Mouse (Mus musculus): ENCODE measurements around the gene Fbxo34. TPM values are rescaled to one million over a fixed set of nuclear protein-coding genes. Genes with fewer than 3 reads are reported as not detected.
A peak's percentile ranks its signal among the peaks of the same experiment; 100 is the strongest.

Gene Fbxo34
- total and polyA plus RNA-seq, 3 experiments = 14.8 to 29.5 TPM; not detected in 1

DNA sequence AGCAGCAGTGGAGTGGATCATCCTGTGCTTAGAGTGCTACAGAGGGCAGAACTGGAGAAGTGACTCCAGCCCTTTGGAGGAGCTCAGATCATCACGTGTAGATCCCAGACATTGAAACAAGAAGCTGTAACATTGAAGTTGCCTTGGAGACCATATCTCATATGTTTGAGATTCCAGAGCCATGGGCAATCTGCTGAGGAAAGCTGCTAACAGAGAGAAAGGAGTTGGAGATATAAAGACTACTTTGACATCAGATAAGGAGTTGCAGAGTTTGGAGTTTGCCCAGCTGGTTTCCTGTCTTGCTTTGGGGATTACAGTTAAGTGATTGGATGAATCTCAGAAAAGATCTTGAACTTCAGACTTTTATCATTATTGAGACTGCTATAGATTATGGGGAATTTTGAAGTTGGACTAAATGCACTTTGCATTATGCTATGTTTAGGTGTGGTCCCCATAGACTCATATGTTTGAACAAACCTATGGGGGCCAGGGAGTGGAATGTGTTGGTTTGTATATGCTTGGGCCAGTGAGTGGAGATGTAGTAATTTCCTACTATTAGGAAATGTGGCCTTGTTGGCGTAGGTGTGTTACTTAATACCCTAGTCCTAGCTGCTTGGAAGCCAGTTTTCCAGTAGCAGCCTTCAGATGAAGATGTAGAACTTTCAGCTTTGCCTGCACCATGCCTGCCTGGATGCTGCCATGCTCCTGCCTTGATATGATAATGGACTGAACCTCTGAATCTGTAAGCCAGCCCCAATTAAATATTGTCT, 43.6 kb downstream of the Fbxo34 start:
- Histone ChIP-seq H3K4me1 (ENCODE audit: control insufficient read depth in 1 of 2, insufficient read depth in 2 of 2, low read length in 2 of 2) (peaks cover 0 to 7% of the 10 kb centered on the region in 2 experiments; a peak in 2 of 4 replicates), H3K9me3 (replicated peaks; ENCODE audit: insufficient read depth, low read length) (no peaks in the 10 kb centered on the region), H3K4me3 (ENCODE audit: control insufficient read depth in 1 of 2, insufficient read depth in 1 of 2, low read depth in 2 of 2, low read length in 2 of 2) (no peak overlapping the region), H3K9ac (ENCODE audit: control insufficient read depth, low read depth, low read length, poor library complexity, severe bottlenecking) (no peak overlapping the region), H3K27me3 (ENCODE audit: control insufficient read depth in 1 of 2, insufficient read depth in 2 of 2, low read length in 2 of 2) (no peaks in the 10 kb centered on the region), H3K79me2 (ENCODE audit: control insufficient read depth, insufficient read depth, low read length, poor library complexity) (peaks cover 1% of the 10 kb centered on the region; the same call in 1 of the 2 replicates), H3K36me3 (ENCODE audit: control insufficient read depth in 1 of 2, insufficient read depth in 2 of 2, low read length in 2 of 2) (peaks cover 0 to 2% of the 10 kb centered on the region in 2 experiments; a peak in 3 of 4 replicates), H3K27ac (ENCODE audit: control insufficient read depth, low read depth, low read length) (no peak overlapping the region)
- DNase-seq (ENCODE audit: low read depth, low spot score) = no peak
- TF ChIP-seq RCOR1 (IDR thresholded peaks at IDR 0.05; ENCODE audit: low read depth, low read length) (peak; percentile 62; the same call in 1 of the 2 replicates), MEF2A (IDR thresholded peaks at IDR 0.05; ENCODE audit: extremely low read depth, insufficient replicate concordance, low read depth, low read length, poor library complexity, severe bottlenecking) (no peak), POLR2AphosphoS5 (IDR thresholded peaks at IDR 0.05; ENCODE audit: borderline replicate concordance, low read depth, low read length) (no peak)

DNA sequence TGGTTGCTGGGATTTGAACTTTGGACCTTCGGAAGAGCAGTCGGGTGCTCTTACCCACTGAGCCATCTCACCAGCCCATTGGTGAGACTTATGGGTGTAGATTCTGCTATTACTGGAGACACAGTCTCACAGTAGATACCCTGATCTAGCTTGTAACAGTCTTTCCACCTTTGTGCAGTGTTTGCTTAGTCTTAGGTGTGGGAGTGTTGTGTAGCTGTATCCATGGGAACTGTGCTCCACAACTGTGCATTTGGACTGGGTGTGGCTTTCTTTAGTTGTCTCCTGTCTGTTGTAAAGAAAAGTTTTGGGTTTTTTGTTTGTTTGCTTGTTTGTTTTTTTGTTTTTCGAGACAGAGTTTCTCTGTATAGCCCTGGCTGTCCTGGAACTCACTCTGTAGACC, 45.7 kb downstream of the Fbxo34 start:
- TF ChIP-seq JUND (IDR thresholded peaks at IDR 0.05; ENCODE audit: low read depth, low read length) = no peak
- TF ChIP-seq E2F4 (IDR thresholded peaks at IDR 0.05; ENCODE audit: borderline replicate concordance, low read depth, low read length) = no peak
- no peak for TF ChIP-seq POLR2AphosphoS5 (IDR thresholded peaks at IDR 0.05; ENCODE audit: borderline replicate concordance, low read depth, low read length)
- TF ChIP-seq ZNF384 (IDR thresholded peaks at IDR 0.05; ENCODE audit: low read depth, low read length) = no peak
- TF ChIP-seq POLR2AphosphoS2 (IDR thresholded peaks at IDR 0.05; ENCODE audit: low read length) = no peak
- TF ChIP-seq ELF1 (IDR thresholded peaks at IDR 0.05; ENCODE audit: low read depth, low read length) = no peak
- no peak for TF ChIP-seq MAFK (IDR thresholded peaks at IDR 0.05; ENCODE audit: borderline replicate concordance, low read depth, low read length)
- TF ChIP-seq POLR2A (IDR thresholded peaks at IDR 0.05; ENCODE audit: control insufficient read depth in 1 of 2, insufficient read depth in 1 of 2, low read depth in 1 of 2, low read length in 2 of 2, poor library complexity in 1 of 2) = no peak
- no peak for TF ChIP-seq EP300 (IDR thresholded peaks at IDR 0.05; ENCODE audit: low read depth in 1 of 2, low read length in 2 of 2)
- no peak for TF ChIP-seq MEF2A (IDR thresholded peaks at IDR 0.05; ENCODE audit: extremely low read depth, insufficient replicate concordance, low read depth, low read length, poor library complexity, severe bottlenecking)
- H3K36me3 ChIP-seq (ENCODE audit: control insufficient read depth in 1 of 2, insufficient read depth in 2 of 2, low read length in 2 of 2) = peaks cover 0 to 2% of the 10 kb centered on the region in 2 experiments; a peak in 3 of 4 replicates
- H3K27me3 ChIP-seq (ENCODE audit: control insufficient read depth in 1 of 2, insufficient read depth in 2 of 2, low read length in 2 of 2) = no peaks in the 10 kb centered on the region
- H3K79me2 ChIP-seq (ENCODE audit: control insufficient read depth, insufficient read depth, low read length, poor library complexity) = peaks cover 1% of the 10 kb centered on the region; the same call in 1 of the 2 replicates
- no peak overlapping the region for H3K27ac ChIP-seq (ENCODE audit: control insufficient read depth, low read depth, low read length)
- H3K9ac ChIP-seq (ENCODE audit: control insufficient read depth, low read depth, low read length, poor library complexity, severe bottlenecking) = no peak overlapping the region
- H3K9me3 ChIP-seq (replicated peaks; ENCODE audit: insufficient read depth, low read length) = no peaks in the 10 kb centered on the region
- no peak overlapping the region for H3K4me3 ChIP-seq (ENCODE audit: control insufficient read depth in 1 of 2, insufficient read depth in 1 of 2, low read depth in 2 of 2, low read length in 2 of 2)
- DNase-seq (ENCODE audit: low read depth, low spot score) = no peak
- H3K4me1 ChIP-seq (ENCODE audit: control insufficient read depth in 1 of 2, insufficient read depth in 2 of 2, low read length in 2 of 2) = peaks cover 0 to 8% of the 10 kb centered on the region in 2 experiments; a peak in 2 of 4 replicates

DNA sequence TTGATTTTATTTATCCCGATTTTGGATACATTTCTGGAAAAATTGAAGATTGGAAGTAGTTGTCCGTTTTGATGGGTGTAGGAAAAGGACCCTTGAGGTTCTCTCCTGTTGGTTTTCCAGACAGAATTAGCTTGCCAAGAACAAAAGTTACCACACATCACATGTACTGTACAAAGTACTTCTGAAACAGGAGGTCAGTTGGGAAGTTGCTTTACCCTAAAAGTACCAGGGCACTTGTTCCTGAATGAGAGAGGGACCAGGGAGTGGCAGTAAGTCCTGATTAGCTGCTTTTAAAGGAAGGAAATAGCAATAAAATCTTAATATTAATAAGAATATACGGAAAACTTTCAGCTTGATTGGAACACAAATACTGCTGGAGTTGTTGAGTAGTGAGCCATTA, 46.9 kb downstream of the Fbxo34 start:
- peaks cover 0 to 2% of the 10 kb centered on the region in 2 experiments; a peak in 3 of 4 replicates for H3K36me3 ChIP-seq (ENCODE audit: control insufficient read depth in 1 of 2, insufficient read depth in 2 of 2, low read length in 2 of 2)
- H3K4me1 ChIP-seq (ENCODE audit: control insufficient read depth in 1 of 2, insufficient read depth in 2 of 2, low read length in 2 of 2) = peaks cover 0 to 8% of the 10 kb centered on the region in 2 experiments; a peak in 2 of 4 replicates
- H3K79me2 ChIP-seq (ENCODE audit: control insufficient read depth, insufficient read depth, low read length, poor library complexity) = peaks cover 1% of the 10 kb centered on the region; the same call in 1 of the 2 replicates
- H3K9me3 ChIP-seq (replicated peaks; ENCODE audit: insufficient read depth, low read length) = no peaks in the 10 kb centered on the region
- H3K27ac ChIP-seq (ENCODE audit: control insufficient read depth, low read depth, low read length) = no peak overlapping the region
- no peaks in the 10 kb centered on the region for H3K27me3 ChIP-seq (ENCODE audit: control insufficient read depth in 1 of 2, insufficient read depth in 2 of 2, low read length in 2 of 2)
- no peak for DNase-seq (ENCODE audit: low read depth, low spot score)
- H3K9ac ChIP-seq (ENCODE audit: control insufficient read depth, low read depth, low read length, poor library complexity, severe bottlenecking) = no peak overlapping the region
- no peak overlapping the region for H3K4me3 ChIP-seq (ENCODE audit: control insufficient read depth in 1 of 2, insufficient read depth in 1 of 2, low read depth in 2 of 2, low read length in 2 of 2)
- TF ChIP-seq POLR2A (IDR thresholded peaks at IDR 0.05; ENCODE audit: control insufficient read depth in 1 of 2, insufficient read depth in 1 of 2, low read depth in 1 of 2, low read length in 2 of 2, poor library complexity in 1 of 2) (no peak), TCF12 (IDR thresholded peaks at IDR 0.05; ENCODE audit: low read depth, low read length) (no peak), USF2 (IDR thresholded peaks at IDR 0.05; ENCODE audit: borderline replicate concordance in 1 of 2, insufficient read depth in 1 of 2, low read depth in 1 of 2, low read length in 2 of 2) (no peak), CHD1 (IDR thresholded peaks at IDR 0.05; ENCODE audit: low read depth, low read length) (no peak), EP300 (IDR thresholded peaks at IDR 0.05; ENCODE audit: low read depth in 1 of 2, low read length in 2 of 2) (no peak), MYB (IDR thresholded peaks at IDR 0.05; ENCODE audit: low read depth, low read length) (no peak), RCOR1 (IDR thresholded peaks at IDR 0.05; ENCODE audit: low read depth, low read length) (no peak), MEF2A (IDR thresholded peaks at IDR 0.05; ENCODE audit: extremely low read depth, insufficient replicate concordance, low read depth, low read length, poor library complexity, severe bottlenecking) (no peak), NRF1 (IDR thresholded peaks at IDR 0.05; ENCODE audit: insufficient read depth, low read depth, low read length, poor library complexity, severe bottlenecking) (no peak), ZNF384 (IDR thresholded peaks at IDR 0.05; ENCODE audit: low read depth, low read length) (no peak), ZC3H11A (IDR thresholded peaks at IDR 0.05; ENCODE audit: low read depth, low read length) (no peak), GABPA (IDR thresholded peaks at IDR 0.05; ENCODE audit: low read depth, low read length) (no peak), POLR2AphosphoS5 (IDR thresholded peaks at IDR 0.05; ENCODE audit: borderline replicate concordance, low read depth, low read length) (no peak)

All from MEL (cell line).